Mouse (Mus musculus) retina, embryonic 14.5 days (tissue): Measurements from ENCODE around the gene Nags.
A peak's percentile ranks its signal among the peaks of the same experiment; 100 is the strongest.
"Not testable (repeated sequence)": the region's sequence is repeated elsewhere in the genome, so short reads cannot be mapped to it uniquely, and the experiment has no call there.

Experiments used
- DNase-seq: peaks from one replicate; pipeline ENCODE4 v3.0.0-alpha.2; 2015; ENCODE audit warnings: low spot score

Gene Nags

DNA sequence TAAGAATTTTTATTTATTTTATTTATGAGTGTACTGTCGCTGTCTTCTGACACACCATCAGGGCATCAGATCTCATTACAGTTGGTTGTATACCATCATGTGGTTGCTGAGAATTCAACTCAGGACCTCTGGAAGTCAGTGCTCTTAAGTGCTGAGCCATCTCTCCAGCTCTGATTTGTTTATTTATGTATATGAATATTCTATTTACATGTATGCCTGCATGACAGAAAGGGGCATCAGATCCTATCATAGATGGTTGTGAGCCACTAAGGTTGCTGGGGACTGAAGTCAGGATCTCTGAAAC lies 11.4 kb downstream of the Nags start:
- no peak for DNase-seq

- DNase-seq: not testable (repeated sequence)
These were observed 12.7 kb downstream of the Nags start for GRCm38 (mm10) chr11:102158024-102158423.

GRCm38 (mm10) chr11:102159781-102160180 lies 14.5 kb downstream of the Nags start:
- no peak for DNase-seq

- DNase-seq: no peak
These were observed 20.8 kb downstream of the Nags start for GRCm38 (mm10) chr11:102165971-102166722.

GRCm38 (mm10) chr11:102167539-102167938 lies 22.2 kb downstream of the Nags start:
- no peak for DNase-seq

DNA sequence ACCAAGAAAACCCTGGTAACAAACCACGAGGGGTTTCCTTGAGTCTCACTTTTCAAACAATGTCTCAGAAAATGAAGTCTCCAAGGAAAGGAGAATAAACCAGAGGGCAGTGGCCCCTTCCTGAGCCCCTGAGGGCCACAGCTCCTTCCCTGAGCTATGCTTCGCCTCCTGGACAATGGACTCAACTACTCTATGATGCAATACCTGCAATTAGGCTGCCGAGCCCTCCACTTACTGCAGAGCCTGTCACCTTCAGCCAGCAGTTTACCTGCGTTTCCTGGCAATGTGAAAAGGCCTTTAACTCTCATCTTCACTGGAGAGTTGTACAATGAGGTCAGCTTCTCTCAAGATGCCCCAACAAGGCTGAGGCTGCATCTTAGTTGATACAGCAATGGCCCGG lies 23.4 kb downstream of the Nags start:
- DNase-seq: no peak

DNA sequence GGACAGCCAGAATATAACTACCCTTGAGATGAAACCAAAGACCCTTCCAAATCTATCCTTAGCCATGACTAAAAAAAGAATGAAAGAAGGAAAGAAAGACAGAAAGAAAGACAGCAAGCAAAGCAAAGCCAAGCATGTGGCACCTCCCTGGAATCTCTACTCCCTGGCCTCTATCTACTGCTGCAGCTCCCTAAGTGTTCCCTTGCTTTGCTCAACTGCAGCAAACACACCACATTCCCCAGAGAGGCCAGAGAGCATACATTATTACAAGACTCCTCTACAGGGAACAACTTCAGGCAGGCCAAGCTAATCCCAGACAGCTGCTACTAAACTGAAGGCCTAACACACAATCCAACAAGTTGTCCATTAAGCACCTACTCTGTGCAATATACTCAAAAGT lies 34.5 kb downstream of the Nags start:
- DNase-seq: no peak

DNA sequence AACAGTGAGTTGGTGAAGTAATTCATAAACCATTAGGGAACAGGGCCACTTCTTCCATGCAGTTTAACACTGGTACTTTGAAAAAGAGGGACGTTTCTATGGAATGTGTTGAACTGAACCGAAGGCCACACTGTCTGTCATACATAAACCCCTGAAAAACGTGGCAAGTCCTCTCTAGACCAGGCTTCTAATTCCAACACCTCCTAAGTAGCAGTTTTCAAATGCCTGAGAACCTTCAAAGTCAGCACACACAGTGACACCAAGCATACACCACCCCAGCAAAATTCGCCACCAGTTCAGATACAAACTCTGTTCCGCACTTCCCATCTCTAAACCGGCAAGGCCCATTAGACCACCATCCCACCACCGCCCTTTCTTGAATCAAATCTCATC lies 38.9 kb downstream of the Nags start:
- no peak for DNase-seq

DNA sequence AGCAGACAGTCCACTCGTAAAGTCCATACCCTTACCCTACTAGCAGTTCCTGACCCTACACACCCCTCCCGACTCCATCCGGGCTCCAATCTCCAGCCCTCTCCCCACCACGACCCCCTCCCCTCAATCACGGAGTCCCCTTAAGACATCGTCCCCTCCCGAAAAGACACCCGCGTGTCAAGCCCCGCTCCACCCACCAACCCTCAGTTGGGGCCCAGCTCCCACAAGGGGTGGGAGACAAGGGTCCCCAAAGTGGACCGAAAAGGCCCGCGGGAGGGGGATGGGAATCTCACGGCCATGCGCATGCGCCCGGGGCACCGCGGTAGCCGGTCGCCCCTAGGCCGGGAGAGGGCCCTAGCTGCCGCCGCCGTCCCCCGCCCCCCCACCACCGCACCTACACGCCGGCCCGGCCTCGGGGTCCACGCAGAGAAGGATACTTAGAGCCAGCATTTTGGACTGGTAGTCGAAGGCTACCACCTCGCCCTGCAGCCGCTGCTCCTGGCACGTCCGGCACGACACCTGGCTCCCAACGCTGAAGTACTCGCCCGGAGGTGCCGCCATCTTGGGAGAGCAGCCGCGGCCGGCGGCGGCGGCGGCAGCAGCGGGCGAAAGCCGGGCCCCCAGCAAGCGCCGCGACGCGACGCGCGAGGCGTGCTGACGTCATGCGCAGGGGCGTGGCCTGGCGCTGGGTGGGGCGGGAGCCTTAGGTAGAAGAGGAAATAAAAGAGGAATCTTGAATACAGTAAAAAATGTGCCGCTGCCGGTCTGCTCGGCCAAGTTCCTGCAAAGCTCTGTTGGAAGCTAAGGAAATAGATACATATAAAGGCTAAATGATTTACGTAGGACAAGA lies 39.6 kb downstream of the Nags start, which contains the start of gene Lsm12:
TSS of gene Lsm12 (minus strand) at position 651 of the 850 bp plus-strand sequence.
- peak; percentile 95 for DNase-seq

GRCm38 (mm10) chr11:102185677-102186076 lies 40.4 kb downstream of the Nags start:
- no peak for DNase-seq

- no peak for DNase-seq
These were observed 40.9 kb downstream of the Nags start for GRCm38 (mm10) chr11:102186235-102186634.

- no peak for DNase-seq
These were observed 43.7 kb downstream of the Nags start for GRCm38 (mm10) chr11:102188980-102189379.

DNA sequence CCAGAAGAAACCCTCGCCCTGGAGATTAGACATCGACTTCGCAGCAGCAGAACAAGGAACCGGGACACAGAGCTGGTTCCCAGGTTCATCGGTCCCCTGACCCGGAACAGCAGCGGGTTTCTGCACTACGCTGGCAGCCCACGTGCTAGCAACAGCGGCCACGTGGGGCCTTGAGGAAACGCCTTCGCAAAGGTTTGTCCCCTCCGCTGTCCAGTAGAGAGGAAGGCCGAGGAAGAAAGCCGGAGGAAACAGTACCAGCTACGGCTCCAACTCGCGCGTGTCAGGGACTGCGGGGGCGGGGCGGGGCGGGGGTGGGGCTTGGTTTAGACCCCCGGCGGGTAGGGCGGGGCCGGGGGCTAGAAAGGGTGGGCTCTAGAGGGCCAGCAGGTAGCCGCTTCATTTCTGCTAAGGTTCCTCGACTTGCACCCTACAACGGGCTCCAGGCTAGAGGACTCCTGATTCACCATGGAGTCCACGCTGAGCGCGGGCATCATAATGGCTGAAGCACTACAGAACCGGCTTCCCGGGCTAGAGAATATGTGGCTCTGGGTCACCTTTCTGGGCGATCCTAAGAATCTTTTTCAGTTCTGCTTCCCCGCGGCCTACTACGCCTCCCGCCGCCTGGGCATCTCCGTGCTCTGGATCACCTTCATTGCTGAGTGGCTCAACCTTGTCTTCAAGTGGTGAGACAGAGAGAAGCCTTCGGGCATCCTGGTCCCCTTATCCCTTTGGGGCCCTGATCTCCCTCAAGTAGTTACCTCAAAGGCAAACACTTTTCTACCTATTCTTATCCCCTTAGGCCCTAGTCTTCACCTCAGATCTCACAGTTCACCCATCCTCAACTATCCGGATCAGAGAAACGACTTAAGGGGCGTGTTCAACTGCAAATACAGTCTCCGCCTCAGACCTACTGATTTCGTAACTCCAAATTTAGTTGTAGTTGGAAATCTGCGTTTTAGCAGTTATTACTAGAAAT lies 44.4 kb downstream of the Nags start, which contains the start of gene G6pc3:
TSS of gene G6pc3 (plus strand) at position 160 of the 976 bp plus-strand sequence.
- DNase-seq: peak; percentile 91

DNA sequence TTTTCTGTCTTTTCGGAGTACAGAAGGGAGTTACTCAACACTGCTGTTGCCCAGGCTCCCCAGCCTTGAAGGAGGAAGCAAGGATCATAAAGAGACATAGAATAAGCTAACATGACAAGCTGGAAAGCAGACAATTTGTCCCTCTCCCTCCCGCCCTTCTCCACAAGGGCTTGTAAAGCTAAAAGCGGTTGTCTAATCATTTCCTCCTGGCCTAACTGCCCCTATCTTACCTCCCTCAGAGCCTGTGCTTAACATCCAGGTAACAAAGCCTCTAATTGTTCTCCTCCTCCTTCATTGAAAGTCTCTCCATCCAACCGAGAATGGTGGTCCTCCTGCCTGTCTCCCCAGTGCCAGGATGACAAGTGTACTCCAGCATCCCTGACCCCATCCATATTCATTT lies 45.5 kb downstream of the Nags start:
- no peak for DNase-seq

- no peak for DNase-seq
These were observed 48.5 kb downstream of the Nags start for GRCm38 (mm10) chr11:102193657-102194440.

DNA sequence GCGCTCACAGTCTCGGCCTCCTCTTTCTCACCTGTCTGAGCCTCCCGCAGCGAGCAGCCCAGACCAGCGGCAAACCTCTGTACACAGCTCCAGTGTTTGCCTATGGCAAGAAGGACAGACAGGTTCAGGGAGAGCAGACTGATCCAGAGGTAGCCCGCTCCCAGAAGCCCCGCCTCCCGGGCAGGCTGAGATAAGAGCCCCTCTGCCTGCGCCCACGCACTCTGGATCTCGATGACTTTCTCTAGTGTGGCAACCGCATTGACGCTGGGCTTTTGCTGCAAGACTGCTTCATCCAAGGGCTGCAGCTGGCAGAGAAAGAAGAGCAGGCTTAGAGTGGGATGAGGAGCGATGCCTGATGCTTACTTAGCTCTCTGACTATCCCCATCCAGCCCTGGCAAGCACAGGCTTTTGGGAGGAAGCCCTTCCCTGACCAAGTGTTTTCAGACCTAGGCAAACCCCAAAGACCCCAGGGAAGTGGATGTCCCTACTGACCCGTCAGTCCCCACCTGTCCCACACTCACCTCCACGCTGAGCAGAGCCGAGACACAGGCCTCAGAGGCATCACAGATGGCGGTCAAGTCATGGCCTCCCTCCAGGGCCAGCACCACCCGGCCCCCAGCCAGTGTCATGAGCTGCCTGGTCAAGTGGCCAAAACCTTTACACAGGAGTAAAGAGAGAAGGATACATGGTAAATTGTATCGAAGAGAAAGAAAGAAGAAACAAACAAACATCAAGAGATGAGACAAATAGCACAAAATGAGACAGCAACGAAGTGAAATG lies 50.9 kb downstream of the Nags start:
- no peak for DNase-seq

DNA sequence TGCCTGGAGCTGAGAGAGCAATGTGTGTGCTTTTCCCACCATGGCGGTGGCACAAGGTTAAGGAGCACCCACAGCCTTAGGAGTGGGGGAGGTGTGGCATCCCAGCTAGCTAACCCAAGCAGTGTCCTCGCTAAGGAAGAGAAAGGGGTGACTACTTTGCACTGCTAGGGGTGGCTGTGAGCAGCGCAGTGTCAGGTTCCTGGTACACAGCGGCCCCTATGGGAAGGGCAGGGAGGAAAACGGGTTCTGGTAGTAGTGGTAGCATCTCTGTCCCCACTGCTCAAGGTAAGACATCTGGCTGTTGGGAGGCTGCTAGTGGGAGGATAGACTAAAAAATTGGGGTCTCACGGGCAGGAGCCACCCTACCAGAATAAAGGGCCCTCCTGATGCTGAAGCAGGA lies 52.9 kb downstream of the Nags start:
- DNase-seq: no peak
